Mouse (Mus musculus) lung, embryonic 15.5 days (tissue): ENCODE results near the gene Atf7. TPM values are rescaled to one million over a fixed set of nuclear protein-coding genes. Genes with fewer than 3 reads are reported as not detected.

Source experiments
- ATAC-seq: fragments of 200-750 bp; cut with Nextera tagmentation; 2 replicates; pipeline ENCODE4 v1.8.0; 2017; ENCODE audit warnings: moderate number of reproducible peaks, borderline replicate concordance; ENCODE audit not compliant: low FRiP score, low TSS enrichment; ENCODE audit errors: extremely low read depth
- H3K27ac ChIP-seq: fragments of 300-500 bp; sonication (generic); 2 replicates; pipeline ENCODE4 v1.5.1; 2015; ENCODE audit warnings: moderate library complexity, mild to moderate bottlenecking, inconsistent platforms
- H3K27me3 ChIP-seq: fragments of 300-500 bp; sonication (generic); 2 replicates; pipeline ENCODE4 v1.6.1; 2015; ENCODE audit warnings: inconsistent platforms
- H3K36me3 ChIP-seq: fragments of 300-500 bp; sonication (generic); 2 replicates; pipeline ENCODE4 v1.6.1; 2015; ENCODE audit warnings: inconsistent platforms
- H3K4me1 ChIP-seq: fragments of 300-500 bp; sonication (generic); 2 replicates; pipeline ENCODE4 v1.6.1; 2015; ENCODE audit warnings: inconsistent platforms
- H3K4me2 ChIP-seq: fragments of 300-500 bp; sonication (generic); 2 replicates; pipeline ENCODE4 v1.6.1; 2015; ENCODE audit warnings: inconsistent platforms, mild to moderate bottlenecking, moderate library complexity
- H3K4me3 ChIP-seq: fragments of 300-500 bp; sonication (generic); 2 replicates; pipeline ENCODE4 v1.5.1; 2015; ENCODE audit warnings: mild to moderate bottlenecking, inconsistent platforms
- H3K9ac ChIP-seq: fragments of 300-500 bp; sonication (generic); 2 replicates; pipeline ENCODE4 v1.6.1; 2015; ENCODE audit warnings: inconsistent platforms
- H3K9me3 ChIP-seq: fragments of 300-500 bp; sonication (generic); 2 replicates; pipeline ENCODE4 v1.6.1; 2016; ENCODE audit warnings: inconsistent platforms
- WGBS: fragments of 180-500 bp; shearing (Covaris S2); methylation state at CpG from one replicate; pipeline ENCODE4 v1.1.7; 2015; 5-methylcytosine and 5-hydroxymethylcytosine counted together
- microRNA counts: library from miRNA; unstranded; fragments of <30 nt; microRNA quantifications from one replicate; lab custom pipeline; 2016
- microRNA-seq: library from miRNA; unstranded; fragments of <30 nt; microRNA quantifications from one replicate; pipeline ENCODE4, GENCODE M21; 2016
- polyA plus RNA-seq: library from polyadenylated mRNA; unstranded; fragments of >200 nt; fragmentation: Nextera tagmentation; extraction: Ambion mirVana; gene quantifications from 2 replicates; pipeline ENCODE4 v1.2.1, GENCODE M21; 2015

The Atf7 gene
- polyA plus RNA-seq, 1 experiment from 2014 or later: 47.0 TPM

GRCm38 (mm10) chr15:102501084-102501814, 124.0 kb downstream of the Atf7 start:
- Histone ChIP-seq H3K36me3 (peaks cover 84% of the 10 kb centered on the region), H3K27ac (no peak overlapping the region), H3K4me2 (no peak overlapping the region), H3K4me1 (peaks cover 10% of the 10 kb centered on the region; the same call in 1 of the 2 replicates), H3K9ac (no peak overlapping the region), H3K9me3 (no peaks in the 10 kb centered on the region), H3K4me3 (no peak overlapping the region), H3K27me3 (no peaks in the 10 kb centered on the region)
- WGBS: 78% methylated on average over 19 of the region's 19 CpGs
- 0 out of 2 replicates have a peak, but pooled peaks have one; percentile 17 for ATAC-seq

DNA sequence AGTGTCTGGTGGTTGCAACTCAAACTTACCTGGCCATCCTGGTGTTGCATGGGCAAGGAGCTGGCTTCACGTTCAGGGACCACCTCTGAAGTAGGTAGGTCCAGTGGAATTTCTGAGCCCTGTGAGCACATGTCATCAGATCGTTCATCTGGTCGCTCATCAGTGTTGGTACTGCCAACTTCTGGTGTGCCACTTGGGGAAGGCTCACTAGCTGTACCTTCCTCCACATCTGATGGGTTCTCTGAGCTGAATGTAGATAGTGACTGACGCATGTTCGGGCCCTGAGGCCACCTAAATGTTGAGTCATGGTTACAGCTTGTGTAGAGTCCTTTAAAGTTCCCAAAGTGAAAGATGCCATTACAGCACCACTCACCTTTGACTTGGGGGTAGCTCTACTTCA, 124.8 kb downstream of the Atf7 start:
- Histone ChIP-seq H3K27me3 (no peaks in the 10 kb centered on the region), H3K4me3 (no peak overlapping the region), H3K36me3 (peaks cover 91% of the 10 kb centered on the region), H3K27ac (no peak overlapping the region), H3K9me3 (no peaks in the 10 kb centered on the region), H3K4me1 (peaks cover 6% of the 10 kb centered on the region; the same call in 1 of the 2 replicates), H3K4me2 (no peak overlapping the region), H3K9ac (no peak overlapping the region)
- 78% methylated on average over 5 of the region's 5 CpGs for WGBS
- no peak for ATAC-seq

- WGBS: 79% methylated on average over 6 of the region's 6 CpGs
These were observed 125.4 kb downstream of the Atf7 start for GRCm38 (mm10) chr15:102499851-102500250.

DNA sequence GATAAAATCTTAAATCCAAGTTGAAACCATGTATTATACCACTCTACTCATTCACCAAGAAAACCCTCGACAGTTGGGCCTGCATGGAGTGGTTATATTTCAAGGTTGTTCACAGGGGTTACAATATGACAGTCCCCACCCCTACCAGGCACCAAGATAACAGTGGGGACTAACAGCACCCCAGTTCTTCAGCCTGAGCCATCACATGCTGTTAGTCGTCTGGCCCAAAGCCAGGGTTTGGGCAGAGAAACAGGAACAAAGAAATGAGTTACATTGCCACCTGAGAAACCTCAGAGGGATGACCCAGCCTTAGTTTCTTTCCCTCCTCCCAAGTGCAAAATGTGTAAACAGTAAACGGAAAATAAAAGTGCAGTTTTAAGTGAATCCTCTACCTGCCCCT, 125.9 kb downstream of the Atf7 start:
- no peak overlapping the region for H3K27ac ChIP-seq
- H3K27me3 ChIP-seq: no peaks in the 10 kb centered on the region
- peaks cover 96% of the 10 kb centered on the region for H3K36me3 ChIP-seq
- H3K9ac ChIP-seq: no peak overlapping the region
- H3K4me2 ChIP-seq: no peak overlapping the region
- no peaks in the 10 kb centered on the region for H3K4me1 ChIP-seq
- H3K9me3 ChIP-seq: no peaks in the 10 kb centered on the region
- 59% methylated on average over 3 of the region's 3 CpGs for WGBS
- no peak overlapping the region for H3K4me3 ChIP-seq
- no peak for ATAC-seq

More at GRCm38 (mm10) chr15:102499851-102500250, 125.4 kb downstream of the Atf7 start:
- no peak overlapping the region for H3K9ac ChIP-seq
- peaks cover 95% of the 10 kb centered on the region for H3K36me3 ChIP-seq
- H3K9me3 ChIP-seq: no peaks in the 10 kb centered on the region
- 0 out of 2 replicates have a peak, but pooled peaks cover under 1% of the 10 kb centered on the region for H3K4me1 ChIP-seq
- H3K27ac ChIP-seq: no peak overlapping the region
- H3K27me3 ChIP-seq: no peaks in the 10 kb centered on the region
- no peak overlapping the region for H3K4me2 ChIP-seq
- H3K4me3 ChIP-seq: no peak overlapping the region
- ATAC-seq: no peak

DNA sequence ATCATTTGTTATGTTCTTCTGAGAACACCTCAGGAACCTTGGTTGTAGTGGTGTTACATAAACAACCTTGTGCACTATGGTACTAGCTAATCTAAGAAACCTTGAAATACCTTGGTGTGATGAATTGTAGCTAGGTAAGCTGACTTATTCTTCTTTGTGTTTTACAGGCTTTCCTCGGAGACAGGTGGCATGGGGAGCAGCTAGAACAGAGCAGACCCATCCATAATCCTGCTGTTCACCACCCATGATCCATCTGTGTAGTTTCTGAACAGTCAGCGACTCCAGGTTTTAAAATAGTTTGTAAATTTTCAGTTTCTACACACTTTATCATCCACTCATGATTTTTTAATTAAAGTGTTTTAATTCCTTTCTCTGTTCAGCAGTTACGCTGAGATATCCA, 126.9 kb downstream of the Atf7 start:
- no peak for ATAC-seq
- no peak overlapping the region for H3K4me2 ChIP-seq
- no peak overlapping the region for H3K9ac ChIP-seq
- WGBS: 80% methylated on average over 3 of the region's 3 CpGs
- no peaks in the 10 kb centered on the region for H3K27me3 ChIP-seq
- no peak overlapping the region for H3K4me3 ChIP-seq
- H3K9me3 ChIP-seq: no peaks in the 10 kb centered on the region
- no peaks in the 10 kb centered on the region for H3K4me1 ChIP-seq
- H3K27ac ChIP-seq: no peak overlapping the region
- peaks cover 96% of the 10 kb centered on the region for H3K36me3 ChIP-seq

DNA sequence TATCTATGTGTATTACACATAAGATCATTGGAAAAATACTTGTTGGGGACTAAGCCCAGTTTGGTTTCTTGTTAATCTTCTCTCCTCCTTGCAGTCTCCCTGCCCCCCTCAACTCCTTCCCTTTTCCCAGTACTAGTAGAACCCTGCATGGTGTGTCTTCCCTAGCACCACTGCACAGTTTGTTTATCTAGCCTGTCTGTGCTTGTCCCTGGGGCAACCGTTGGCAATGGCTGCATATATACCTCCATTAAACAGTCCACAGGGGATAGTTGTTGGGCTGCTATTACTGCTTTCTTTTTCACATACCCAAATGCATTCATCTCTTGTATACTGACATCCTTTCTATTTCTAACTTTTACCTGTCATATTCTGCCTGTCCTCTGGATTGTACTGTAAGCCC, 137.6 kb downstream of the Atf7 start:
- no peak overlapping the region for H3K4me3 ChIP-seq
- H3K27me3 ChIP-seq: no peaks in the 10 kb centered on the region
- H3K4me2 ChIP-seq: no peak overlapping the region
- no peaks in the 10 kb centered on the region for H3K4me1 ChIP-seq
- H3K36me3 ChIP-seq: peaks cover 84% of the 10 kb centered on the region
- ATAC-seq: no peak
- H3K27ac ChIP-seq: no peak overlapping the region
- no peaks in the 10 kb centered on the region for H3K9me3 ChIP-seq
- H3K9ac ChIP-seq: no peak overlapping the region
- 44% methylated on average over 1 of the region's 1 CpGs for WGBS

- Histone ChIP-seq H3K27ac (no peak overlapping the region), H3K9ac (no peak overlapping the region), H3K27me3 (no peaks in the 10 kb centered on the region), H3K4me2 (no peak overlapping the region), H3K4me3 (no peak overlapping the region), H3K4me1 (no peaks in the 10 kb centered on the region), H3K36me3 (peaks cover 87% of the 10 kb centered on the region), H3K9me3 (no peaks in the 10 kb centered on the region)
- ATAC-seq: no peak; the same call in 1 of the 2 replicates
- WGBS: 84% methylated on average over 12 of the region's 12 CpGs
These were observed 139.4 kb downstream of the Atf7 start for GRCm38 (mm10) chr15:102485853-102486252.

GRCm38 (mm10) chr15:102483136-102483535, 142.1 kb downstream of the Atf7 start:
- Histone ChIP-seq H3K4me1 (no peaks in the 10 kb centered on the region), H3K27ac (no peak overlapping the region), H3K9me3 (no peaks in the 10 kb centered on the region), H3K27me3 (no peaks in the 10 kb centered on the region), H3K36me3 (peaks cover 85% of the 10 kb centered on the region), H3K4me3 (no peak overlapping the region), H3K9ac (no peak overlapping the region), H3K4me2 (no peak overlapping the region)
- no peak for ATAC-seq
- WGBS: 74% methylated on average over 3 of the region's 3 CpGs

MicroRNAs encoded within 50 kb of the gene (microRNA counts, 519-probe panel; counts per million panel counts)
- 2,392 counts per million, percentile 41 among the panel's probes with 10 or more counts for microRNA mmu-miR-688 (lab: Ali Mortazavi, UCI)

Small RNAs within 50 kb of the gene (microRNA-seq; reads per million reads assigned to microRNA genes)
- not detected for gene Mir688

Other genes with a start within 250 kb of the Atf7 start
- gene Sp1, start 219.3 kb downstream of the Atf7 start, polyA plus RNA-seq: 10.6 TPM in 2 replicates
- gene Amhr2, start 180.1 kb downstream of the Atf7 start, polyA plus RNA-seq: 0.59 and 0.82 TPM in 2 replicates
- gene Prr13, start 166.4 kb downstream of the Atf7 start, polyA plus RNA-seq: 69.4 and 71.4 TPM in 2 replicates
- gene Pcbp2, start 154.9 kb downstream of the Atf7 start, polyA plus RNA-seq: 217 TPM in 2 replicates
- gene Gm10337, start 121.7 kb downstream of the Atf7 start, polyA plus RNA-seq: not detected in 2 replicates
- 11.8 and 14.4 TPM in 2 replicates for gene Map3k12, start 108.4 kb downstream of the Atf7 start, polyA plus RNA-seq
- gene Tarbp2, start 107.3 kb downstream of the Atf7 start, polyA plus RNA-seq: 80.7 and 82.7 TPM in 2 replicates
- 2.0 and 5.4 TPM in 2 replicates for gene Npff, start 100.5 kb downstream of the Atf7 start, polyA plus RNA-seq
- not detected in 2 replicates for gene Gm28047, start 397 bp downstream of the Atf7 start, polyA plus RNA-seq
- 70.9 and 83.1 TPM in 2 replicates for gene Atp5g2, start 46.9 kb upstream of the Atf7 start, polyA plus RNA-seq
- 48.0 and 51.4 TPM in 2 replicates for gene Calcoco1, start 96.7 kb upstream of the Atf7 start, polyA plus RNA-seq